18 mouse cellular contexts compared by ENCODE assay signal in genomic region chr5:53320331-53320730, GRCm38 (mm10). TPM values are rescaled to one million over a fixed set of nuclear protein-coding genes. Genes with fewer than 3 reads are reported as not detected.
DNase-seq lines count a peak whose midpoint lies in the region; ATAC-seq and TF ChIP-seq lines count a peak whose summit lies in the region.
"Had no signal": no experiment of that assay in that cellular context is flagged by ENCODE, and none has a peak within 500 bp of the region (broad histone marks: within the 10 kb centered on the region; RNA-seq: fewer than 3 reads in every experiment).

No protein-coding gene starts in this region.

- ATAC-seq in forebrain, embryonic 13.5 days: peak; percentile 52; the same call in 1 of the 2 replicates
- no peak for ATAC-seq in forebrain, embryonic 12.5 days (ENCODE audit: low FRiP score)
- ATAC-seq in midbrain, embryonic 15.5 days (replicated peaks): peak; percentile 37; the same call in 1 of the 2 replicates
- ATAC-seq in midbrain, postnatal 0 days (ENCODE audit: low FRiP score): no peak
- ATAC-seq in limb, embryonic 13.5 days (ENCODE audit: low FRiP score, low read depth): peak; percentile 82
- ATAC-seq: inflammation-experienced regulatory T-cells, adult 6 months; lung, postnatal 0 days had no signal

- H3K4me1 ChIP-seq in forebrain, embryonic 13.5 days: peaks cover 23% of the 10 kb centered on the region
- H3K4me1 ChIP-seq in forebrain, embryonic 12.5 days: peaks cover 13% of the 10 kb centered on the region
- H3K4me1 ChIP-seq in midbrain, embryonic 15.5 days: peaks cover 8% of the 10 kb centered on the region
- H3K4me1 ChIP-seq in midbrain, postnatal 0 days (ENCODE audit: insufficient read depth, low read length): no peaks in the 10 kb centered on the region
- H3K4me1 ChIP-seq in limb, embryonic 13.5 days: peaks cover 28% of the 10 kb centered on the region

- H3K4me2 ChIP-seq in forebrain, embryonic 13.5 days: no peak overlapping the region
- H3K4me2 ChIP-seq in forebrain, embryonic 12.5 days: no peak overlapping the region
- H3K4me2 ChIP-seq in midbrain, embryonic 15.5 days: no peak overlapping the region
- no peak overlapping the region for H3K4me2 ChIP-seq in midbrain, postnatal 0 days (ENCODE audit: low read depth, low read length, poor library complexity, severe bottlenecking)
- H3K4me2 ChIP-seq in limb, embryonic 13.5 days (replicated peaks): peak overlapping the region; percentile 5; the same call in 1 of the 2 replicates

- H3K9ac ChIP-seq in forebrain, embryonic 13.5 days: no peak overlapping the region
- no peak overlapping the region for H3K9ac ChIP-seq in forebrain, embryonic 12.5 days
- H3K9ac ChIP-seq in midbrain, embryonic 15.5 days: no peak overlapping the region
- H3K9ac ChIP-seq in midbrain, postnatal 0 days (replicated peaks; ENCODE audit: low read length, poor library complexity, severe bottlenecking): no peak overlapping the region
- H3K9ac ChIP-seq in limb, embryonic 13.5 days: no peak overlapping the region
- H3K9ac ChIP-seq: liver, embryonic 14.5 days had no signal

- H3K9me3 ChIP-seq in forebrain, embryonic 13.5 days (replicated peaks): no peaks in the 10 kb centered on the region
- H3K9me3 ChIP-seq in forebrain, embryonic 12.5 days: no peaks in the 10 kb centered on the region
- no peaks in the 10 kb centered on the region for H3K9me3 ChIP-seq in midbrain, embryonic 15.5 days
- H3K9me3 ChIP-seq in midbrain, postnatal 0 days (ENCODE audit: low read length): no peaks in the 10 kb centered on the region
- H3K9me3 ChIP-seq in limb, embryonic 13.5 days: no peaks in the 10 kb centered on the region
- H3K9me3 ChIP-seq: hindbrain, embryonic 10.5 days; megakaryocyte, embryonic 14.5 days had no signal

- H3K27me3 ChIP-seq in forebrain, embryonic 13.5 days: peaks cover 5% of the 10 kb centered on the region; the same call in 1 of the 2 replicates
- H3K27me3 ChIP-seq in forebrain, embryonic 12.5 days: peaks cover 14% of the 10 kb centered on the region; the same call in 1 of the 2 replicates
- no peaks in the 10 kb centered on the region for H3K27me3 ChIP-seq in midbrain, embryonic 15.5 days (replicated peaks)
- no peaks in the 10 kb centered on the region for H3K27me3 ChIP-seq in midbrain, postnatal 0 days (ENCODE audit: insufficient read depth, low read length)
- peaks cover 11% of the 10 kb centered on the region; the same call in 1 of the 2 replicates for H3K27me3 ChIP-seq in limb, embryonic 13.5 days

- WGBS in forebrain, embryonic 13.5 days: 21% methylated on average over 3 of the region's 3 CpGs
- 43% methylated on average over 3 of the region's 3 CpGs for WGBS in forebrain, embryonic 12.5 days
- WGBS in midbrain, embryonic 15.5 days: 44% methylated on average over 3 of the region's 3 CpGs
- 40% methylated on average over 3 of the region's 3 CpGs for WGBS in midbrain, postnatal 0 days
- WGBS in limb, embryonic 13.5 days: 19% methylated on average over 3 of the region's 3 CpGs

- H3K36me3 ChIP-seq in forebrain, embryonic 13.5 days (ENCODE audit: poor library complexity, severe bottlenecking): no peaks in the 10 kb centered on the region
- H3K36me3 ChIP-seq in forebrain, embryonic 12.5 days (replicated peaks): no peaks in the 10 kb centered on the region
- H3K36me3 ChIP-seq in midbrain, embryonic 15.5 days (replicated peaks): no peaks in the 10 kb centered on the region
- no peaks in the 10 kb centered on the region for H3K36me3 ChIP-seq in midbrain, postnatal 0 days (ENCODE audit: insufficient read depth, low read length)
- H3K36me3 ChIP-seq in limb, embryonic 13.5 days: no peaks in the 10 kb centered on the region
- H3K36me3 ChIP-seq: hindbrain, embryonic 10.5 days had no signal

- DNase-seq in midbrain, postnatal 0 days (ENCODE audit: low spot score): no peak
- no peak for DNase-seq in right cerebral cortex, postnatal 25 days
- no peak for DNase-seq in lung, postnatal 36 days
- DNase-seq: cerebellum, adult 9-11 months; gastrocnemius, adult 2 months; heart, adult 18-20 months; kidney, adult 8-10 months; layer of hippocampus, postnatal 36 days; thymus, postnatal 14 days had no signal

- H3K27ac ChIP-seq in forebrain, embryonic 13.5 days: no peak overlapping the region
- H3K27ac ChIP-seq in forebrain, embryonic 12.5 days: no peak overlapping the region
- no peak overlapping the region for H3K27ac ChIP-seq in midbrain, embryonic 15.5 days
- no peak overlapping the region for H3K27ac ChIP-seq in midbrain, postnatal 0 days (ENCODE audit: low read depth, low read length)
- H3K27ac ChIP-seq in limb, embryonic 13.5 days: 0 out of 2 replicates have a peak overlapping the region, but pooled peaks have one; percentile 6
- H3K27ac ChIP-seq: hindbrain, embryonic 10.5 days; liver, embryonic 14.5 days had no signal

- TF ChIP-seq CTCF in midbrain, postnatal 0 days (IDR thresholded peaks at IDR 0.05): no peak

- no peak overlapping the region for H3K4me3 ChIP-seq in forebrain, embryonic 13.5 days
- no peak overlapping the region for H3K4me3 ChIP-seq in forebrain, embryonic 12.5 days (replicated peaks)
- H3K4me3 ChIP-seq in midbrain, embryonic 15.5 days: no peak overlapping the region
- no peak overlapping the region for H3K4me3 ChIP-seq in midbrain, postnatal 0 days (ENCODE audit: low read depth, low read length)
- no peak overlapping the region for H3K4me3 ChIP-seq in limb, embryonic 13.5 days
- H3K4me3 ChIP-seq: gastrocnemius, adult 2 months; hindbrain, embryonic 10.5 days; megakaryocyte, embryonic 14.5 days had no signal

RNA-seq across cellular contexts. Expression of gene Smim20, which starts 53.4 kb away (rescaled TPM):
- 64.8 and 70.7 TPM in 2 replicates for polyA plus RNA-seq in forebrain, embryonic 13.5 days (2015; fragmentation: Nextera tagmentation; extraction: Ambion mirVana)
- 58.2 and 59.1 TPM in 2 replicates for polyA plus RNA-seq in forebrain, embryonic 12.5 days (2016; fragmentation: Nextera tagmentation; extraction: Ambion mirVana)
- 67.8 and 69.4 TPM in 2 replicates for polyA plus RNA-seq in midbrain, embryonic 15.5 days (2015; fragmentation: Nextera tagmentation; extraction: Ambion mirVana)
- total RNA-seq in midbrain, postnatal 0 days (2014; rRNA removed): 35.7 and 40.2 TPM in 2 replicates
- 76.0 and 83.3 TPM in 2 replicates for polyA plus RNA-seq in midbrain, postnatal 0 days (2015; fragmentation: Nextera tagmentation; extraction: Ambion mirVana)
- 78.0 and 88.5 TPM in 2 replicates for polyA plus RNA-seq in limb, embryonic 13.5 days (2015; fragmentation: Nextera tagmentation; extraction: Ambion mirVana)

Comparison
In these comparisons a context has a peak if more than half of its experiments do, and no peak if none do; other contexts are left out.
1. ATAC-seq: peak in forebrain, embryonic 13.5 days (single experiment), midbrain, embryonic 15.5 days (single experiment) and limb, embryonic 13.5 days (single experiment); none in forebrain, embryonic 12.5 days (single experiment) and midbrain, postnatal 0 days (single experiment).